Mouse (Mus musculus): ENCODE results near the gene Svep1. TPM values are rescaled to one million over a fixed set of nuclear protein-coding genes. Genes with fewer than 3 reads are reported as not detected.
A peak's percentile ranks its signal among the peaks of the same experiment; 100 is the strongest.

Gene Svep1
- polyA plus RNA-seq (2014; fragmentation: Nextera tagmentation; extraction: Ambion mirVana): 2.2 and 4.4 TPM in 2 replicates

DNA sequence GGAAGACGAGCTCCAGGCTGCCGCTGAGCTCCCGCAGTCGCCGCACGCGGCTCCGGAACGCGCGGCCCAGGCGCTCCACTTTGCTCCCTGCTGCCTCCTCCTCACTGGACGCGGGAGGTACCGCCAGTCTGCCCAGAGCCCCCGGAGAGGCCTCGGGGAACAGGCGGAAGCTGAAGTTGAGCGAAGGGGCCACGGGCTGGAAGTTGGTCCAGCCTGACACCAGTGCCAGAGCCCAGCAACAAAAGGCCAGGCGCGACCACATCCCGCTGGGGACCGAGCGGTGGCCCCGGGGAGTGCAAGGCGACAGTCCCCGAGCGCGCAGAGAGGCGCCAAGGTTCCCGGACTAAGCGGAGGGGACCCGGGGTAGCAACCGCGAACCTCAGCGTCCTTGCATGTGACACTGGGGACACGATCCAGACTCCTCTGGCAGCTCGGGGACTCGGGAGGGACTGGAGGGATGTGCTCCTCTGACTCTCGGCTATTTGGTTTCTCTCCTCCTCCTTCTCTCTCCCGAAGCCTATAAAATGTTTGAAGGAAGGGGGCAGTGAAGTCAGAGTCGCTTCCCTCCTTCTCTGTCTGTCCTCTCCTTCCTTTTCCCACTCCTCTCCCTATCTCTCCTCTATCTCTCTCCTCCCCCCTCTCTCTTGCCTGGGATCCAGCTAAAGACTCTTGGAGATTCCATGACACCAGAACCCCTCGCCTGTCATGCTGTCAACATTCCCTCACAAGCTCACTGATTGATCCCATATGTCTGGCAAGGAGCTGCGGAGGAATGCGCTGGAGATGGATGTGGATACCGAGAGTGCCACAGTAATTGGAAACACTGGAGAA, at the start of gene Svep1:
Gene Svep1, minus strand, starts transcription at position 745 of the 831 bp plus-strand sequence.
- H3K27ac ChIP-seq (ENCODE audit: low read depth, low read length): no peak within 1 kb of the TSS; the same call in 1 of the 2 replicates
- under 1% methylated on average over 44 of the region's 47 CpGs for WGBS
- peak; percentile 70 for DNase-seq (ENCODE audit: low spot score)
- H3K27me3 ChIP-seq (ENCODE audit: control insufficient read depth, insufficient read depth, low read length): peaks cover 18% of the 10 kb centered on the region
- peak within 1 kb of the TSS; percentile 40; the same call in 1 of the 2 replicates for H3K9ac ChIP-seq (ENCODE audit: low read depth, low read length)
- peak within 1 kb of the TSS; percentile 50 for H3K4me3 ChIP-seq (ENCODE audit: low read depth, low read length)
- peak; percentile 80 for ATAC-seq (ENCODE audit: low FRiP score)
- H3K36me3 ChIP-seq (ENCODE audit: control insufficient read depth, insufficient read depth, low read length): no peaks in the 10 kb centered on the region
- peak within 1 kb of the TSS; percentile 82 for H3K4me2 ChIP-seq (replicated peaks; ENCODE audit: low read depth, low read length)
- peaks cover 3% of the 10 kb centered on the region; the same call in 1 of the 2 replicates for H3K4me1 ChIP-seq (replicated peaks; ENCODE audit: control insufficient read depth, insufficient read depth, low read length)
- H3K9me3 ChIP-seq (ENCODE audit: control insufficient read depth, low read length): no peaks in the 10 kb centered on the region

DNA sequence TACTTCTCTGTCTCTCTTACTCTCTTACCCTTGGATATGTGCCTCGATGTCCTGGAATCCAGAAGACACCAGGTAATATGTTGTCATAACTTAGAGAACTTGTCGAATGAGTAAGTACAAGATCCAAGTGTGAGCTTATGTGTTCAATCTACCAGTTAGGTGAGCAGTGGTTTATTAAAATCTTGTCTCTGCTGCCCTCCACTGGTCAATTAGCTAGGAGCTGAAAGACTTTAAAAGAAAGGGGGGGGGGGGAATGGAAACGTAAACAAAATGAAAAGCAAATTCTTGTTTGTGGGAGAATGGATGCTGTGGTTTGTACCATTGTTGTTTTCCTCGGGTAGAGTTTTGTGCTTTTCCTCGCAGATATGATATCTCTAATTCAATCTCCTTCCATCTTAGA, 46.8 kb upstream of the Svep1 start:
- 40% methylated on average over 5 of the region's 5 CpGs for WGBS

GRCm38 (mm10) chr4:58252381-58252780, 45.7 kb upstream of the Svep1 start:
- ATAC-seq (ENCODE audit: low FRiP score) (no peak), DNase-seq (ENCODE audit: low spot score) (no peak)
- no peak overlapping the region for H3K27ac ChIP-seq (ENCODE audit: low read depth, low read length)
- no peaks in the 10 kb centered on the region for H3K9me3 ChIP-seq (ENCODE audit: control insufficient read depth, low read length)
- H3K36me3 ChIP-seq (ENCODE audit: control insufficient read depth, insufficient read depth, low read length): no peaks in the 10 kb centered on the region
- H3K9ac ChIP-seq (ENCODE audit: low read depth, low read length): no peak overlapping the region
- H3K4me3 ChIP-seq (ENCODE audit: low read depth, low read length): no peak overlapping the region
- H3K4me1 ChIP-seq (replicated peaks; ENCODE audit: control insufficient read depth, insufficient read depth, low read length): no peaks in the 10 kb centered on the region
- 90% methylated on average over 3 of the region's 3 CpGs for WGBS
- H3K4me2 ChIP-seq (replicated peaks; ENCODE audit: low read depth, low read length): no peak overlapping the region
- no peaks in the 10 kb centered on the region for H3K27me3 ChIP-seq (ENCODE audit: control insufficient read depth, insufficient read depth, low read length)

More for the DNA sequence above, 46.8 kb upstream of the Svep1 start:
- Histone ChIP-seq H3K27me3 (ENCODE audit: control insufficient read depth, insufficient read depth, low read length) (no peaks in the 10 kb centered on the region), H3K9ac (ENCODE audit: low read depth, low read length) (no peak overlapping the region), H3K4me3 (ENCODE audit: low read depth, low read length) (no peak overlapping the region), H3K4me2 (replicated peaks; ENCODE audit: low read depth, low read length) (no peak overlapping the region), H3K27ac (ENCODE audit: low read depth, low read length) (no peak overlapping the region), H3K4me1 (replicated peaks; ENCODE audit: control insufficient read depth, insufficient read depth, low read length) (no peaks in the 10 kb centered on the region), H3K9me3 (ENCODE audit: control insufficient read depth, low read length) (no peaks in the 10 kb centered on the region), H3K36me3 (ENCODE audit: control insufficient read depth, insufficient read depth, low read length) (no peaks in the 10 kb centered on the region)
- peak; percentile 74 for DNase-seq (ENCODE audit: low spot score)
- ATAC-seq (ENCODE audit: low FRiP score): no peak

- H3K9ac ChIP-seq (ENCODE audit: low read depth, low read length): no peak overlapping the region
- no peak for DNase-seq (ENCODE audit: low spot score)
Measured at GRCm38 (mm10) chr4:58245544-58245943, 38.9 kb upstream of the Svep1 start.

GRCm38 (mm10) chr4:58240416-58240815, 33.8 kb upstream of the Svep1 start:
- Histone ChIP-seq H3K27me3 (ENCODE audit: control insufficient read depth, insufficient read depth, low read length) (no peaks in the 10 kb centered on the region), H3K9ac (ENCODE audit: low read depth, low read length) (no peak overlapping the region), H3K4me1 (replicated peaks; ENCODE audit: control insufficient read depth, insufficient read depth, low read length) (no peaks in the 10 kb centered on the region), H3K27ac (ENCODE audit: low read depth, low read length) (no peak overlapping the region), H3K4me3 (ENCODE audit: low read depth, low read length) (no peak overlapping the region), H3K4me2 (replicated peaks; ENCODE audit: low read depth, low read length) (no peak overlapping the region), H3K36me3 (ENCODE audit: control insufficient read depth, insufficient read depth, low read length) (no peaks in the 10 kb centered on the region), H3K9me3 (ENCODE audit: control insufficient read depth, low read length) (no peaks in the 10 kb centered on the region)
- ATAC-seq (ENCODE audit: low FRiP score): no peak
- 84% methylated on average over 7 of the region's 7 CpGs for whole genome bisulfite sequencing
- no peak for DNase-seq (ENCODE audit: low spot score)

More at GRCm38 (mm10) chr4:58245544-58245943, 38.9 kb upstream of the Svep1 start:
- H3K4me1 ChIP-seq (replicated peaks; ENCODE audit: control insufficient read depth, insufficient read depth, low read length): no peaks in the 10 kb centered on the region
- ATAC-seq (ENCODE audit: low FRiP score): no peak
- no peak overlapping the region for H3K4me2 ChIP-seq (replicated peaks; ENCODE audit: low read depth, low read length)
- 75% methylated on average over 1 of the region's 1 CpGs for WGBS
- no peak overlapping the region for H3K27ac ChIP-seq (ENCODE audit: low read depth, low read length)
- H3K9me3 ChIP-seq (ENCODE audit: control insufficient read depth, low read length): no peaks in the 10 kb centered on the region
- no peaks in the 10 kb centered on the region for H3K27me3 ChIP-seq (ENCODE audit: control insufficient read depth, insufficient read depth, low read length)
- no peak overlapping the region for H3K4me3 ChIP-seq (ENCODE audit: low read depth, low read length)
- no peaks in the 10 kb centered on the region for H3K36me3 ChIP-seq (ENCODE audit: control insufficient read depth, insufficient read depth, low read length)

- H3K4me1 ChIP-seq (replicated peaks; ENCODE audit: control insufficient read depth, insufficient read depth, low read length): no peaks in the 10 kb centered on the region
- no peak overlapping the region for H3K4me2 ChIP-seq (replicated peaks; ENCODE audit: low read depth, low read length)
- WGBS: 65% methylated on average over 6 of the region's 6 CpGs
- ATAC-seq (ENCODE audit: low FRiP score): no peak
- no peaks in the 10 kb centered on the region for H3K36me3 ChIP-seq (ENCODE audit: control insufficient read depth, insufficient read depth, low read length)
- H3K9ac ChIP-seq (ENCODE audit: low read depth, low read length): no peak overlapping the region
- H3K4me3 ChIP-seq (ENCODE audit: low read depth, low read length): no peak overlapping the region
- H3K9me3 ChIP-seq (ENCODE audit: control insufficient read depth, low read length): no peaks in the 10 kb centered on the region
- DNase-seq (ENCODE audit: low spot score): no peak
- H3K27ac ChIP-seq (ENCODE audit: low read depth, low read length): no peak overlapping the region
- no peaks in the 10 kb centered on the region for H3K27me3 ChIP-seq (ENCODE audit: control insufficient read depth, insufficient read depth, low read length)
Measured at GRCm38 (mm10) chr4:58235828-58236227, 29.2 kb upstream of the Svep1 start.

DNA sequence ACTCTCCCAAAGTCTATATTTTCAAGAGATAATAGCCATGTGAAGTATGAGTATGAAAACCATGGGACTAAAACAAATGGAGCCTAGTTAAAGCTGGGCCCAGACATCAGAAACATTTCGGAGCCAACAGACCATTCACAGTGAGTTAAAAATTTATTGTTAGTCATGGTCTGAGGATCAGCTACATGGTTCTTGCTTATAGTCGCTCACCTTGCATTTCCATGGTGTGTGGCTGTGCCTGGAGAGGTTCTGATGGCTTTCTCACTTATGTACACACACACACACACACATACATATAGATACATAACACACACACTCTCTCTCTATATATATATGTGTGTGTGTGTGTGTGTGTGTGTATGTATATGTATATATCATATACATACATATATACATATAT, 16.8 kb upstream of the Svep1 start:
- 95% methylated on average over 2 of the region's 2 CpGs for WGBS
- H3K4me2 ChIP-seq (replicated peaks; ENCODE audit: low read depth, low read length): no peak overlapping the region
- no peak overlapping the region for H3K4me3 ChIP-seq (ENCODE audit: low read depth, low read length)
- no peaks in the 10 kb centered on the region for H3K36me3 ChIP-seq (ENCODE audit: control insufficient read depth, insufficient read depth, low read length)
- ATAC-seq (ENCODE audit: low FRiP score): no peak
- H3K9me3 ChIP-seq (ENCODE audit: control insufficient read depth, low read length): no peaks in the 10 kb centered on the region
- H3K9ac ChIP-seq (ENCODE audit: low read depth, low read length): no peak overlapping the region
- no peak for DNase-seq (ENCODE audit: low spot score)
- H3K4me1 ChIP-seq (replicated peaks; ENCODE audit: control insufficient read depth, insufficient read depth, low read length): no peaks in the 10 kb centered on the region
- H3K27ac ChIP-seq (ENCODE audit: low read depth, low read length): no peak overlapping the region
- H3K27me3 ChIP-seq (ENCODE audit: control insufficient read depth, insufficient read depth, low read length): no peaks in the 10 kb centered on the region

GRCm38 (mm10) chr4:58211374-58211773, 4.7 kb upstream of the Svep1 start:
- ATAC-seq (ENCODE audit: low FRiP score) (no peak), DNase-seq (ENCODE audit: low spot score) (no peak)
- no peak overlapping the region for H3K4me3 ChIP-seq (ENCODE audit: low read depth, low read length)
- no peaks in the 10 kb centered on the region for H3K36me3 ChIP-seq (ENCODE audit: control insufficient read depth, insufficient read depth, low read length)
- H3K9ac ChIP-seq (ENCODE audit: low read depth, low read length): no peak overlapping the region
- H3K4me1 ChIP-seq (replicated peaks; ENCODE audit: control insufficient read depth, insufficient read depth, low read length): no peaks in the 10 kb centered on the region; the same call in 1 of the 2 replicates
- WGBS: 82% methylated on average over 6 of the region's 6 CpGs
- no peak overlapping the region for H3K27ac ChIP-seq (ENCODE audit: low read depth, low read length)
- no peak overlapping the region for H3K4me2 ChIP-seq (replicated peaks; ENCODE audit: low read depth, low read length)
- H3K27me3 ChIP-seq (ENCODE audit: control insufficient read depth, insufficient read depth, low read length): peaks cover 3% of the 10 kb centered on the region; the same call in 1 of the 2 replicates
- H3K9me3 ChIP-seq (ENCODE audit: control insufficient read depth, low read length): no peaks in the 10 kb centered on the region
